Mouse (Mus musculus): ENCODE measurements around the gene Cbln3. TPM values are rescaled to one million over a fixed set of nuclear protein-coding genes. Genes with fewer than 3 reads are reported as not detected.

Gene Cbln3
- total RNA-seq (2021): under 1 TPM; 0.22 to 0.38 TPM

DNA sequence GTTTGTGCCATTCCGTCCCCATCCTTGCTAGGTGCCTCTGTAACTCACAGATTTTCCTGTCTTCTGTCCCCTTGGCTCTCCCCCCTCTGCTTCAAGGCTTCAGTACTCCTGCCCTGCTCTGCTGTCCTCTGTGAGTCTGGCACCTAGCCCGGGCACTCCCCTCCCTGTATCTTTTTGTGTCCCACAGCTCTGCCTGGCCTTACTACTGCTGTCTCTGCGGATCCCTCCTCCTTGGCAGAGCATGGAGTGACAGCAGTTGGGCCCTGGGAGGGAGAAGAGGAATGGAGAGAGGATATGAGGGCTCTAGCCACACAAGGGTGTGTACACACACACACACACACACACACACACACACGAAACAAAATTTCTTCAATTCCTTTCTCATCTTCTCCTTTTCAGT lies at the start of gene Cbln3:
Cbln3 (minus strand) TSS at position 227 of the 400 bp plus-strand sequence.
- intact Hi-C loops (cut with DNase I): no loop called here
- DNase-seq: peak; percentile 83 to 88

DNA sequence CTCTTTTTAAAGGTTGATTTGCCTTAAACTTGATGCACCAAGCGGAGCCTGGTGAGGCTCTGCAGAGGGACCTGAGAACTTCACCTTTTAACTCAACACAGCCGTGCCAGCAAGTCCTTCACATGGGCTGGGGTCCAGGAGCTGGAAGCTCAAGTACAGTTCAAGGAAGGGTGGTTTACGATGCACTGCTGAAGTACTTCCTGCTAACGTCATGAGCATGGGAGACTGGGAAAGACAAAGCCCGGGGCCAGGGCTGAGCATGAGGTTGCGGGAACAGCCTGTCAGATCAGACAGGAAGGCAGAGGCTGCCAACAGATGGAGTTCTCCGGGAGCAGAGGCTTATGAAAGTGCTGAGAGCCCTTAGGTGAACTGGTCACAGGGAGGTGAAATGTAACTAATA lies 49.4 kb upstream of the Cbln3 start:
- DNase-seq: peak; percentile 56 to 61

DNA sequence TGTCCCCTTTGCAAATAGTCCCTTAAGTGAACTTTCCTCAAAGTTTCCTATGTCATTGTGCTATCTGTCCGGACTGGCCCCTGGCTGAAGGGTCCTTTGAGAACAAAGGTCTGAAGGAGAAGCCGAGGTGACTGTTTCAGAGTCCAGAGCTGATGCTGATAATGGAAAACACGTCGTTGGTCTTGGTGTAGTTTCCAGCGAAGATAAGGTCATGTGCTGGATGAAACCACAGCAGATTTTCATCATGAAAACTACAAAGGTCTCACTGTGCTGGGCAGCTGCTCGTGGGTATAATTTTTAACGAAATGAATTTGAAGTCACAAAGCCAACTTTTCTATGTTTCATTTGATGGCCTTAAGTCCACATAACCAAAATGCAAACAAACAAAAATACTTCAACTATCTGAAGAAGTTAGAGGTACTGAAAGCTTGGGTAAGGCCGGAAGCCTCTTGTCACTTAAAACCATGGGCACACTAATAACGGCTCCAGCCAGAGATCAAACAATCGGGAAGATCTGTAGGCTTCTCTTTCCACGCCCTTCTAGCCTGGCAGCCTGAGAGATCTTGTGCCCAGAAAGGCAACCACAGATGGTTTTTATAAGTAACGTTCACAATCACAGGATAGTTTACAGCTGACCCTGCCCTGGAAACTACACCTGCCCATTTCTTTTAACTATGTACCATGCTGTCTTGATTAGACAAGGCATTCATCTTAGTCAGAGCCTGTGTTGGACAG lies 45.2 kb upstream of the Cbln3 start:
- no peak for DNase-seq
- intact Hi-C loops (cut with DNase I): no loop called here

More for the DNA sequence above, 49.4 kb upstream of the Cbln3 start:
- intact Hi-C loops (cut with DNase I): no loop called here

DNA sequence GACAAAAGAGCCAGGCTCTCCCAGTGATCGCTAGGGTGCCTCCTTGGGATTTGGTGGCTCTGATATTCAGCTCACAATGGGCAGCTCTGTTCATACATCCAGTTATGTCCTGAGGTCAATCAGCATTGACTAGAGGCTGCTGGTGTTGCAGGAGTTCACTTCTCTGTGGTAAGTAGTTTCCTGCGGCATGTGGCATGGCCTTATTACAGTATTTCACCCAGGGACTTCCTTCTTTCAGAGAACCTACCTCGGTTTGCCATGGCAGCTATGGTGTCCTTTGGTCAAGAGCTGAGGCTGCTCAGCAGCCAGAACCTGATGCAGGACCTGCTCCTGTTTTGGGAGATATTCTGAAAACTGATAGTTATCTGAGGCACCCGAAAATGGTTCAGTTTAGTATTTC lies 42.7 kb upstream of the Cbln3 start:
- intact Hi-C loops (cut with DNase I): no loop called here
- DNase-seq: no peak

DNA sequence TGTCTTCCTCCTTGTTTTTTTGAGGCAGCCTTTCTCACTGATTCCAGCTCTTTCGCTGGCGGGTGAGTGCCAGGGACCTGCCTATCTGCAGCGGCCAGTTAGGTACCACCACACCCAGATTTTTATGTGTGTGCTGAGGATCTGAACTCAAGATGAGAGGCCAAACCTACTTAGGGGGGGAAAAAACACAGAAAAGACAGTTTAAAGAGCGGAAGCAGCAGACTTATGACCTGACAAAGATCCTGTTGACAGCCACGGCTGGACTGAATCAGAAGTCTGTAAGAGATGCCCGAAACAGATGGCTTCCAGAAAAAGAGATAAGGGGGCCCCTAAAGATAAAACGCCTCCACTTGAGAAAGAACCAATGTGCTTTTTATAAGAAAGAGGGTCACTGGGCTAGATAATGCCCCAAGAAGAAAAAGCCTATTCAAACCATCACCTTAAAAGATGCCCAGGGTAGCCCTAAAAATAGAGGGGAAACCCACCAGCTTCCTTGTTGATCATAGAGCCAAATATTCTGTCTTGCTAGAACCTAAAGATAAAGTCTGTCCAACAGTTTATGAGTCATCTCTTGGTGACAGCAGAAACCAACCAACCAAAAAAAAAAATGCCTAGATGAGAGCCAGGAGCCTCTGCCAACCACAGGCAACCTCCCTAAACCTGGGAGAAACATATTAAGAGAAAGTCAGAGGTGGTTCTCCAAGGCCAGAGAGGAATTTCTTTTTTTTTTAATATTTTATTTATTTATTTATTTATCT lies 38.5 kb upstream of the Cbln3 start:
- DNase-seq: peak in 1 of 2 experiments; percentile 9
- intact Hi-C loops (cut with DNase I): no loop called here

DNA sequence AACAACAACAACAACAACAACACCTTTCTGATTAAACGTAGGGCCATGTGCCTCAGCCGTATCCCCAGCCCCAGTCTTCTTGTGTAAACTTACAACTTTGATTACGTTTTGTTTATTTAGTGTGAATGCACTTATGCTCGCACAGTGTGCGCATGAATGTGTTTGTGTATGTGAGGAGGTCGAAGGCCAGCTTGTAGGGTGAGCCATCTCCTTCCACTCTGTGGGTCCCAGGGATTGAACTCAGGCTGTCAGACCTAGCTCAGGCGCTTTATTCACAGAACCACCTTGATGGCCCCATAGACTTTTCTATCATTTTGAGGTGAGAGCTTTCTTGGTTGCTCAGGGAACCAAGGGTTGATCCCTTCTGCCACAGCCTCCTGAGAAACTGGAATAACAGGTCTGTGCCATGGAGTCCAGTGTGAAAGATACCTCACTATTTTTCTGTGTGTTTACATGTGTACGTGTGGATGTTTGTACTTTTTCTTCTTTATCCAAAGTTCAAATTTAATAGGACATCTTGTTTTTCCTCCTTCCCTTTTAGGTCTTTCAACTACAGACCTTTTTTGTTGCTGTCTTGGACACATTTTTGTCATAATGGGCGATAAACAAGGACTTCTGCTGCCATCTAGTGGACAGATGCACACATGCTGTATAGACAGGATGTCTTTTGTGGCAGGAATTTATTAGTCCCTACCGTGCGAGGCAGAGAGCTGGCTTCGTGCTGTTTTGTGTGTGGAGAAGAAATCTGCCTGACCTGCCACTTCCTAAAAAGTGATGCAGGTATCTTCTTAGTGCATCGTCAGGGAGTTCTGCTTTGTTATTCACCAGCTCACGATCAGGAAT lies 34.3 kb upstream of the Cbln3 start:
- intact Hi-C loops (cut with DNase I): loop anchor here (1.0 to 2.0 kb wide), 2 partner anchors 46 to 95 kb away; partner anchors contain the start of gene Nfatc4
- peak; percentile 86 to 89 for DNase-seq

DNA sequence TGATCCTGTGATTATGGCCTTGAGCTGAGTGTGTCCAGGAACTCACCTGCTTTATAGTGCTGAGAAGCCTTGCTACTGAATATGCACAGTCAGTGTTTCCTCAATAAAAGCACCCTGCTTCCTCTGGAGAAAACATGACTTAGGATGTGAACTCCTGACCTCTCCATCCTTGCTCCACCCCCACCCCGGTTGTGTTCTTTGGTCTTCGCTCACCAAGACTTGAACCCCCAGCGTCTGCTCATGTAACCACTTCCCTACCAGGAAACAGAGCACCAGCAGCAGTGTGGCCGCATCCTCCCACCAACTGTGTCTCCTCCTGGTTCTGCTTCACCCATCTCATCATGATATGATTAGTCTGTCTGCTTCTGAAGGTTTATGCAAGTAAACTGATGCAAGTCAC lies 29.2 kb upstream of the Cbln3 start:
- intact Hi-C loops (cut with DNase I): no loop called here
- DNase-seq: no peak

DNA sequence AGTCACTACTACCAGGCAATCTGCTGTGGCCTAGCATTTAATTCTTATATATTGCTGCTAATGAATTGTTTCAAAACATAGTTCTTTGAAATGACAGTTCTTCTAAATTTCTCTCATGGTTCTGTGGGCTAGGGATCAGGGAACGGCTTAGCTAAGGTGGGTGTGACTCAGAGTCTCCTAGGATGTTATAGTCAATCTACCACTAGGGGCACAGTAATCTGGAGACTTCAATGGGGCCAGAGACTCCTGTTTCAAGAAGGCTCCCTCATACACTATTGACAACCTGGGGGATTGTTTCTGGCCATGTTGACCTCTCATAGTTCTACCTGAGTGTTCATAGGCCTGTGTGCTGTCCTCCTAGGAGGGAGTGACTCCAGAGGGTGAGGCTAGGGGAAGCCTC lies 21.3 kb upstream of the Cbln3 start:
- intact Hi-C loops (cut with DNase I): loop anchor here (1.0 kb wide), 1 partner anchor 40 kb away; no protein-coding TSS in a partner anchor
- no peak for DNase-seq

DNA sequence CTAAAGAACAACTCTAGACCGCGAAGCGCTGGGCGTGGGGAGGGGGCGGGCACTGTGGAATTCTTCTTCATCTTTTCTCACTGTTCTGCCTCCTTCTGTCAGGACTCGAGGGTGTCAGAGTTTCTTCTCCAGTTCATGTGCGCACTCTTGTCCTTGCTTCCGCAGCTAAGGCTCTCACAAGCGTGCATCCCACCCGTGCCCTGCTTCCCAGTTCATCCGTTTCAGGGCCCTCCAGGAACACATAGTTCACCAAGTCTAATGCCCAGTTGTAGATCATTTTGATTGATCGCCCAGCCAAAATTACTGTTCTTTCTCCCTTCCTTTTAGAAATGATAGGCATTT lies 16.2 kb upstream of the Cbln3 start:
- DNase-seq: no peak
- intact Hi-C loops (cut with DNase I): no loop called here

DNA sequence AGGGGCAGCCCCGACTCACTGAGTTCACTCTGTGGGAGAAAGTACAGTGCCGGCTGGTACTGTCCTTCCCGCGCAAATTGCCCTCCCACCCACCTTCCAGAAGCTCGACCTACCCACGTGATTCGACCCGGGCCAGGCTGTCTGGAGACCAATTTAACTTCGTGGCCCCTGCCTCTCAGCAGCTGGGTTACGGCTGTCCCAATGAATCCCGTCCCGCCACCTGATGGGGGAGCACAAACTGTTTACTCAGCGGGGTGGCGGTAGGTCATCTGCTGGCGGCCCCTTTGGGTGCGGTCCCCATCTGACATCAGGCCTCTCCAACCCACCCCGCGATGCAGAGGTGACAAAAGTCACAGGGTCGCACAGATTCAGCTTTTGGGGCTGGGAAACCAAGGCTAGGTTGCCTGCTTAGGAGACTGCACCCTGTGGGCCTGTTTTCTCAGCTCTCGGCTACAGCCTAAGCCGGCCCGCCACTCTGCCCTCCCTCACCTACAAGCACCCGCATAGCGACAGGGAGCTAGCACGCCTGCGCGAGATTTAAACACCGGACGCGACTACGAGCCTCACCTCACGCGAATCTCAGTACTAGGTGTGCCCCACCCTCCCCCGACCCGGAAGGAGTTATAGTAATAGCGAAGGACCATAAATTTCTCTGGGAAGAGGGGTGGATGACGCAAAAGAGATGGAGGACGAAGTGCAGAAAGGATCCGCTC lies 15.7 kb upstream of the Cbln3 start, which contains the start of gene Sdr39u1:
Sdr39u1 (minus strand) TSS at position 593 of the 713 bp plus-strand sequence.
- peak; percentile 89 to 90 for DNase-seq
- intact Hi-C loops (cut with DNase I): no loop called here

DNA sequence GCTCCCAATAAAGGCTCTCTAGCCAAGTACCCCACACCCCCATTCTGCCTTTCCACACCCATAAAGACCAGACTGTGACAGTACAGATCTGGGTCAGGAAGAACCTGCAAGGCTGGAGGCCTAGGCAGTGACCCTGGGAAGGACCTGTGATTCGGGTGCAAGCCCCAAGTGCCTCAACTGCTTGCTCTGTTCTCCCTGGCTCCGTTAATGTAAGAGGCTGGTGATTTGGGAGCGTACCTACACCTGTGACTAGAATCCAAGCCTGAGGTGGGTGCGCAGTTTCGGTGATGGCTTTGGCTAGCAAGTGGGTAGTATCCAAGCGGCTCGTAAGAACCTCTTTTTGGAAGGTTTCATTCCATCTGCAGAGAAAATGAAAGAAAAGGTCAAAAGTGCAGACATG lies 14.8 kb upstream of the Cbln3 start:
- no peak for DNase-seq
- intact Hi-C loops (cut with DNase I): no loop called here

DNA sequence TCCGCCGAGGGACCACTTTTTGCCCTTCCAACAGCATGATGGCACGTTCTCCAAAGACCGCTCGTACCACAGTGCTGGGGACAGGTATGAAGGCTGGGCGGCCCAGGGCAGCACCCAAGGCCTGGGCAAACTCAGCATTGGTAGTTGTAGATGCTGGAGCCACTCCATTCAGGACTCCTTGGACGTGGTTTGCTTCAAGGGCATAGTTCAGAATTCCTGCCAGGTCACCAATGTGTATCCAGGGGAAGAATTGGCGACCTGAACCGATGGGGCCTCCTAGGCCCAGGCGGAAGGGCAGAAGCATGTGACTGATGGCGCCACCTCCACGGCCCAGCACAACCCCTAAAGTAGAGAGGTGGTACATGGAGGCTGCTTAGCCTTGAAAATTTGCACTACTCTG lies 13.5 kb upstream of the Cbln3 start:
- peak in 1 of 2 experiments; percentile 14 for DNase-seq
- intact Hi-C loops (cut with DNase I): no loop called here

DNA sequence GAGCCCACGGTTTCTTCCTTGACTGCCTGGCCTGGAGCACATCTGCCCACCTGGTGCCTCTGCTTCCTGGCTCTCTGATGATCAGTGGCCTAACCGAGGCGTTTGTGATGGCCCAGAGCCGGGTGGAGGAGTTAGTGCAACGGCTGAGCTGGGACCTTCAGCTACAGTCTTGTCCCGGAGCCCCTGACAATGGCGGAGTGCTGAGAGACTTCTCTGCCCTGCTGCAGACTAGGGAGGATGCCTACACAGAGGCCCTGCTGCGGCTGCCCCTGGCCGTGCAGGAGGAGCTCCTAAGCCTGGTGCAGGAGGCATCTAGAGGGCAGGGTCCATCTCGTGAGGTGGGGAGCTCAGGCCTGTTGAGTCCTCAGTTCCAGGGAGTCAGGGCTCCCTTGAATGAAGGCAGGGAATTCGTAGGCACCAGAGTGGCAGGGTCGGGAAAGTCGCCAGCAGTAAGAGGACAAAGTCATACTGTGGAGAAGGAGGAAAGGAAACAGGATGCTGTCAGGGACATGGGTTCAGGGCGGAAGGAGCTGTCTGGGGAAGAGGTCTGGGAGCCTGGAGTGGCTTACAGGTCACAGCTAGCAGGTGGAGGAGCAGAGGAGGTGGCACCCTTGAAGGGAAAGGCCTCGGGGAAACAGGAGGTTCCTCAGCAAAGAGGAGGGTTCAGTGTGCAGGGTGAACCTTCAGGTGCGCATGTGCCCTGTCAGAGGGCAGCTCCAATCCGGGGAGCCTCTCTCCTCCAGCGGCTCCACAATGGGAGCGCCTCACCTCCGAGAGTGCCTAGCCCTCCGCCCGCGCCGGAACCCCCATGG lies 2.6 kb upstream of the Cbln3 start:
- no peak for DNase-seq
- intact Hi-C loops (cut with DNase I): no loop called here

DNA sequence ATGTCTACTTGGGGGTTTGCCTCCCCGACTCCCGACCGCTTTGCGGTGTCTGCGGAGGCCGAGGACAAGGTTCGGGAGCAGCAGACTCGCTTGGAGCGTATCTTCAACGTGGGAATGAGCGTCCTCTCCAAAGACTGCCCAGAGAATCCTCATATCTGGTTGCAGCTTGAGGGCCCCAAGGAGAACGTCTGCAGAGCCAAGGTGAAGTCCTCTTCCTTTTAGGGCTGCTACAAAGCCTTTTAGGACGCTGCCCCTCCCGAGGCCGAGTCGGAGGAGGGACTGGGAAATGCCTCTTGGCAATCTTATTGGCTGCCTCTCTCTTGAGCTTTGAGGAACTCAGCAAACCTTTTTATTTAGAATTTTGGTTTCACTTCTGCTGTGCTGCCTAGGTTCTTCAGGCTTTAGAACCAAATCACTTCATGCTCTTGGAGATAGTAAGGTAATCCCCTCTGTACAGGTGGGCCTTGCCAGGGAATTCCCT lies 1.6 kb upstream of the Cbln3 start:
- intact Hi-C loops (cut with DNase I): no loop called here

DNA sequence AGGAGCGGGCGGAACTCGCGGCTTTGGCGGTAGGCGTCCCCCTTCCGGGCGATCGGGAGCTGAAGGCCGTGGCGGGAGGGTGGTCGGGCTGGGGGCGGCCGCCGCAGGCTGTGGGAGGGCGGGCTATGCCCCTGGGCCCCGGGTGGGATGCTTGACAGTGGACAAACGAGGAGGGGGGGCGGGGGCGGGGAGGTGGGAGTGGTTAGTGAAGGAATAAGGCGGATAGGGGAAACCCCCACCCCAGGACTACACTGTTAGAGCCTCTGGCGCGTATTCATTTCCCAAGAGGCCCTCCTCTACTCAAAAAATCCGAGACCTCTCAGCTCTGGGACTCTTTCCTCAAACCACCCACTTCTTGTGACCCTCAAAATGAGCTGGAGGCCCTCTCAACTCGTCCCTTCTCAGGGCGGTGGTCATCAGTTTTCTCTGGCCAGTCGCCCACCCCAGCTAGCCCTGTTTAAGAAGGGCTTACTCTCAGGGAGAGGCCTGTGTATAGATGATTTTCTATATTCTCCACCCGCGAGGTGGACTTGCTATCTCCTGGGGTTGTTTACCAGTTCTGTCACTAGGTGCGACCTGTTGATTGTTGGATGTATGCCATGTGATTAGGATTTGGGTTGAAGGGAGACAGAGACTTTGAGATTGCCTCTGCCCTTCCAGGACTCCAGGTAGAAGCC lies 1.1 kb upstream of the Cbln3 start:
- peak; percentile 54 to 67 for DNase-seq
- intact Hi-C loops (cut with DNase I): no loop called here

More for the DNA sequence above, 1.6 kb upstream of the Cbln3 start:
- DNase-seq: peak; percentile 65 to 66

DNA sequence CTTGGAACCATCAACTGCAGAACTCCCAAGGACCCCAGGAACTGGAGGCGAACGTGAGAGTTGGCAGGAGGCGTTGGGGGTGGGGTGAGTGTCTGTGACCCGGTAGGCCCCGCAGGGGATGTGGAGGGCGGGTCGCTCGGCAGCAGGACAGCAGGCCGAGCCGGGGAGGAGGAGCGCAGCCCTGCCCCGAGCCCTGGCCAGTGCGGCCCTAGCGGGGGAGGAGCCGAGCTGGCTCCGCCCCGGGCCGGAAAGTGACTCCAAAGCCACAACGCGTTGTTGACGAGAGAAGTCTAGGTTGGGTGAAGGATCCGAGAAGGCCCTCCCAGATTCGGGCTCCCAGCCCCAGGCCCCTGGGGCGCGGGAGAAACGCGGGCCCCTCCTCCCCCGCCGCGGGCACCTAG lies 521 bp upstream of the Cbln3 start, which contains the start of gene Khnyn:
Khnyn (plus strand) TSS at position 235 of the 401 bp plus-strand sequence.
- peak; percentile 95 for DNase-seq
- intact Hi-C loops (cut with DNase I): no loop called here

DNA sequence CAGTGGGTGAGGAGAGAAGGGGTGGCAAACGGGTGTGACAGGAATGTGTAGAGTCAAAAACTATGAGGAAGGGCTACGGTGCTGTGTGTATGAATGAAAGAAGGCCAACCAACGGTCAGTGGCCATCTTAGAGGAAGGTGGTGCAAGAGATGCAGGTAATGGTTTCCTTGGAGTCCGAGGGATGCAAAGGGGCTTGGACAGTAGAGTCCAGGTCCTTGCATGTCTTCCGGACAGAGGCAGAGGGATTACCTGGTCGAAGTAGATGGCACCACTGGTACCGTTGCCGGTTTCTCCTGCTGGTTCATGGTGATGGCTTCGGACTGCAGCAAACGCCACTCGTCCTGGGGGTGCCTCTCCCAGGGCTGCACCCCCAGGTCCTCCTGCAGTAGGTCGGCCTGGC lies 529 bp downstream of the Cbln3 start:
- intact Hi-C loops (cut with DNase I): loop anchor here (2.0 kb wide), 1 partner anchor 15 kb away; no protein-coding TSS in a partner anchor
- DNase-seq: no peak

DNA sequence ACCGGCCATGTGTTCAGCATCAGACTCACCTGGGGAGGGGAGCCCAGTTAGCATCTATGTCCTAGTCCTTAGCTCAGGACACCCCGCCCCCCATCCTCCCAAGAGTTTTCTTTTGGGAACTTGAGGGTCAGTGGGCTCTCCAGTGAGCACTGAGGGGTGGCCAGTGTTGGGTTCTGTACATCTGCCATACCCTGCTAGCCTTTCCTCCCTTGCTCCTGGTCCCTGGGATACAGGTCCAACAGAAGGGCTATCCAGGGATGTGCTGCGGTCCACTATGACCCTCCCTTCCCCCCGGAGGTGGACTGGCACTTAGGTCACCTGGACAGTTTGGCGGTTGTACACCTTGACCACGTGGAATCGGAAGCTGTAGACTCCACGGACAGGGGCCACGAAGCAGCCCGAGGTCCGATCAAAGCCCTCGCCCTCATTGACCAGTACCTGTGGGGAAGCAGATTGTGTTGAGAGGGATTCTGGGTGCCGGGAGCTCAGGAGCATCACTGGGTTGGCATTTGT lies 987 bp downstream of the Cbln3 start:
- intact Hi-C loops (cut with DNase I): loop anchor here (2.0 kb wide), 1 partner anchor 14 kb away; no protein-coding TSS in a partner anchor
- DNase-seq: no peak

Measured in heart, postnatal 10 days (tissue).